Mouse (Mus musculus) right cerebral cortex, postnatal 10 days (tissue): ENCODE measurements around the gene Tns2.

Experiments used
- DNase-seq, 2 experiments: peaks; one replicate each; pipeline ENCODE4 v3.0.0; 2021; ENCODE audit warnings: low spot score in 2 of 2

The Tns2 gene

GRCm38 (mm10) chr15:102091688-102092087, 8.5 kb upstream of the Tns2 start:
- no peak for DNase-seq

GRCm38 (mm10) chr15:102092222-102092621, 8.0 kb upstream of the Tns2 start:
- no peak for DNase-seq

- DNase-seq = no peak
Measured at GRCm38 (mm10) chr15:102094157-102094556, 6.1 kb upstream of the Tns2 start.

- DNase-seq = no peak
Measured at GRCm38 (mm10) chr15:102094988-102095387, 5.2 kb upstream of the Tns2 start.

- no peak for DNase-seq
Measured at GRCm38 (mm10) chr15:102097147-102097915, 2.9 kb upstream of the Tns2 start.

- peak in 1 of 2 experiments; percentile 31 for DNase-seq
Measured at GRCm38 (mm10) chr15:102097991-102098555, 2.1 kb upstream of the Tns2 start.

GRCm38 (mm10) chr15:102099260-102099659, 953 bp upstream of the Tns2 start:
- peak in 1 of 2 experiments; percentile 28 for DNase-seq

- no peak for DNase-seq
Measured at GRCm38 (mm10) chr15:102099771-102100160, 447 bp upstream of the Tns2 start.

- peak; percentile 35 to 36 for DNase-seq
Measured at GRCm38 (mm10) chr15:102100996-102101671, 921 bp downstream of the Tns2 start.

- no peak for DNase-seq
Measured at GRCm38 (mm10) chr15:102101672-102102541, 1.7 kb downstream of the Tns2 start.

GRCm38 (mm10) chr15:102102548-102103121, 2.4 kb downstream of the Tns2 start:
- no peak for DNase-seq

- DNase-seq = peak in 1 of 2 experiments; percentile 36
Measured at GRCm38 (mm10) chr15:102103371-102103946, 3.2 kb downstream of the Tns2 start.

GRCm38 (mm10) chr15:102103947-102104555, 3.8 kb downstream of the Tns2 start:
- peak in 1 of 2 experiments; percentile 37 for DNase-seq

- peak in 1 of 2 experiments; percentile 59 for DNase-seq
Measured at GRCm38 (mm10) chr15:102105360-102105759, 5.1 kb downstream of the Tns2 start.

- DNase-seq = peak in 1 of 2 experiments; percentile 29
Measured at GRCm38 (mm10) chr15:102105764-102106730, 5.8 kb downstream of the Tns2 start.

GRCm38 (mm10) chr15:102106754-102107456, 6.7 kb downstream of the Tns2 start:
- DNase-seq = peak in 1 of 2 experiments; percentile 49

- peak in 1 of 2 experiments; percentile 85 for DNase-seq
Measured at GRCm38 (mm10) chr15:102107689-102108573, 7.7 kb downstream of the Tns2 start.
